Mouse (Mus musculus): ENCODE data around the gene Acoxl.

GRCm38 (mm10) chr2:127983981-127984380 is 145.3 kb downstream of the Acoxl start:
- no peak for TF ChIP-seq CTCF (IDR thresholded peaks at IDR 0.05; ENCODE audit: low read depth, low read length)
- no peak for TF ChIP-seq POLR2AphosphoS5 (IDR thresholded peaks at IDR 0.05; ENCODE audit: insufficient replicate concordance, low read depth, low read length)
- no peak for TF ChIP-seq TAL1 (conservative IDR thresholded peaks at IDR 0.05; ENCODE audit: low read depth, low read length)
- TF ChIP-seq GATA1 (IDR thresholded peaks at IDR 0.05; ENCODE audit: borderline replicate concordance, low read length): no peak
